Mouse (Mus musculus): ENCODE data around the gene Enoph1.

DNA sequence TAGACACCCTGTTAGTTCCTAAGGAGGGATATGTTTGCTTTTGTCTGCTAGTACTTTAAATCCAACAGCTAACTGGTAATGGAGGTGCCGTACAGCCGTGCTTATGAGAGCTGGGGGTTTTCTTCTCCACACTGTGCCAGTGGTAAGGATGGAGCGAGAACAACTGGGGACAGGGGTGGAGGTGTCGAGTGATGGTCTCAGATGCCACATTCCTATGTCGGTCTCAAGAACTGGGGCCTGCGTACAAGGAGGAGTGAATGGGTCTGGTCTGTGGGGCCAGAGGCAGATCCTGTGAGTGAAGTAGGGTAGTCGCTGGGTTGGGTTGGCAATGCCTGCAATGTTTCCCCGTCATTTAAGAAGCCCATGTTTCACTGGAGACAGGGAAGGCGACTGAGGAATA, 27.2 kb upstream of the Enoph1 start:
- TF ChIP-seq CTCF (IDR thresholded peaks at IDR 0.05; ENCODE audit: extremely low read depth, insufficient read depth, low read length) = no peak
- TF ChIP-seq POLR2A (IDR thresholded peaks at IDR 0.05; ENCODE audit: extremely low read depth, insufficient read depth, low read length) = no peak
